Mouse (Mus musculus): ENCODE data around the gene Gclm. TPM values are rescaled to one million over a fixed set of nuclear protein-coding genes. Genes with fewer than 3 reads are reported as not detected.

Gclm gene
- polyA plus RNA-seq, 1 experiment from 2014 or later = 41.4 TPM

DNA sequence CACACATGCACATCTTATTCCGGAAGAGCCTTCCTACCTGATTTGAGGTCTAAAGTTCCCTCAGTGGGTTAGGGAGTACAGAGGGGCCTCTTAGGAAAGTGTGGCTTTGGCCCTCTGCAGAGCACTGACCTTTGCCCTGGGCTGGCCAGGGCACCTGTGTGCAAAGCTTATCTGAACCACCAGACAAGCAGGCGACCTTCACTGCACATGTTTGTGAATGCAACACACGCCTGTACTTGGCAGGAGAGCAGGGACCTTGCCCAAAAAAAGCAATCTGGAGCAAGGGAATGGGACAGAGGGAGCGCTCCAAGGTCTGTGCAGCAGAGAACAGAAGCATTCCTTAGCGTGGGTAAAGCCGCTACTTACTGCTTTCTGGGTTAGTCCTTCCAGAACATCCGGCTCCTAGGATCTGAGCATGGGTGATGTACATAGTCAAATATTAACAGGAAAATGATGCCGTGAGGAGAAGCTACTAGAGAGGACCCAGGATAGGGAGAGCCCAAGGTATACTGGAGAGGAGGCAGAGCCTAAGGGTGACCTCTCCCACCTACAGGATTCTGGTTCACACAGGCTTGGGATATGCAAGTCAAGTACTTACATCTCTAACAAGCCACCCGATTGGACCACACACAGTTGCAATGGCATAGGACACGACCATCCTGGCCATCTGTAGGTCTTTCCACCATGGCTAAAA is 67.7 kb downstream of the Gclm start:
- H3K36me3 ChIP-seq (ENCODE audit: control insufficient read depth, insufficient read depth, low read length) = no peaks in the 10 kb centered on the region
- peaks cover 6% of the 10 kb centered on the region; the same call in 1 of the 2 replicates for H3K4me1 ChIP-seq (ENCODE audit: control insufficient read depth, insufficient read depth, low read length)
- H3K9me3 ChIP-seq (replicated peaks; ENCODE audit: control insufficient read depth, low read length, poor library complexity, severe bottlenecking) = no peaks in the 10 kb centered on the region
- no peak overlapping the region for H3K4me2 ChIP-seq (ENCODE audit: low read length)
- H3K4me3 ChIP-seq (ENCODE audit: low read depth, low read length) = no peak overlapping the region
- no peak for ATAC-seq
- WGBS = 76% methylated on average over 10 of the region's 10 CpGs
- no peaks in the 10 kb centered on the region for H3K27me3 ChIP-seq (ENCODE audit: control insufficient read depth, insufficient read depth, low read depth, low read length)
- H3K27ac ChIP-seq (ENCODE audit: low read length) = no peak overlapping the region
- H3K9ac ChIP-seq (ENCODE audit: low read depth, low read length) = no peak overlapping the region

- Histone ChIP-seq H3K4me1 (ENCODE audit: control insufficient read depth, insufficient read depth, low read length) (peaks cover 6% of the 10 kb centered on the region; the same call in 1 of the 2 replicates), H3K27ac (ENCODE audit: low read length) (no peak overlapping the region), H3K4me3 (ENCODE audit: low read depth, low read length) (no peak overlapping the region), H3K4me2 (ENCODE audit: low read length) (no peak overlapping the region), H3K36me3 (ENCODE audit: control insufficient read depth, insufficient read depth, low read length) (no peaks in the 10 kb centered on the region), H3K9me3 (replicated peaks; ENCODE audit: control insufficient read depth, low read length, poor library complexity, severe bottlenecking) (no peaks in the 10 kb centered on the region), H3K27me3 (ENCODE audit: control insufficient read depth, insufficient read depth, low read depth, low read length) (no peaks in the 10 kb centered on the region), H3K9ac (ENCODE audit: low read depth, low read length) (no peak overlapping the region)
- WGBS = 46% methylated on average over 7 of the region's 7 CpGs
- no peak for ATAC-seq
Measured at GRCm38 (mm10) chr3:122313936-122314335, 68.6 kb downstream of the Gclm start.

- ATAC-seq = peak; percentile 28; the same call in 1 of the 2 replicates
- Histone ChIP-seq H3K27ac (ENCODE audit: low read length) (no peak overlapping the region), H3K4me2 (ENCODE audit: low read length) (peak overlapping the region; percentile 35), H3K9me3 (replicated peaks; ENCODE audit: control insufficient read depth, low read length, poor library complexity, severe bottlenecking) (no peaks in the 10 kb centered on the region), H3K4me1 (ENCODE audit: control insufficient read depth, insufficient read depth, low read length) (peaks cover 6% of the 10 kb centered on the region; the same call in 1 of the 2 replicates), H3K4me3 (ENCODE audit: low read depth, low read length) (no peak overlapping the region), H3K27me3 (ENCODE audit: control insufficient read depth, insufficient read depth, low read depth, low read length) (no peaks in the 10 kb centered on the region), H3K9ac (ENCODE audit: low read depth, low read length) (0 out of 2 replicates have a peak overlapping the region, but pooled peaks have one; percentile 25), H3K36me3 (ENCODE audit: control insufficient read depth, insufficient read depth, low read length) (no peaks in the 10 kb centered on the region)
- 12% methylated on average over 11 of the region's 11 CpGs for WGBS
Measured at GRCm38 (mm10) chr3:122316621-122317020, 71.3 kb downstream of the Gclm start.

DNA sequence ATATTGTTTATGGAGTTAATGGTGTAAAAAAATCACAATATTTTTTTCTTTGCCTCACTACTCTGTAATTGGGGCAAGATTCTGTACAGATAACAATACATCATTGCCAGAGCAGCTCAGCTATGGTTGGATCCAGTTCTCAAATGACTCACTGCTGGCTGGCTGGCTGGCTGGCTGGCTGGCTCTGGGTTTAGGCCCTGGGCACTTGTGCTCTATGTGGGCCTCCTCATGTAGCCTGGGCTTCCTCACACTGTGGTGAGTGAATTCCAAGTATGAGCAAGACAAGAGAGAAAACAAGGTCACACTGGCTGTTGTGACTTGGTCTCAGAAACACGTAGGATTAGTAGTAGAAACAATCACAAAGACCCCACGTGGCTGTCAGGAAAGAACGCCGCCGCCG is 72.0 kb downstream of the Gclm start:
- peaks cover 6% of the 10 kb centered on the region; the same call in 1 of the 2 replicates for H3K4me1 ChIP-seq (ENCODE audit: control insufficient read depth, insufficient read depth, low read length)
- 84% methylated on average over 6 of the region's 6 CpGs for WGBS
- H3K27me3 ChIP-seq (ENCODE audit: control insufficient read depth, insufficient read depth, low read depth, low read length) = no peaks in the 10 kb centered on the region
- no peak overlapping the region for H3K9ac ChIP-seq (ENCODE audit: low read depth, low read length)
- no peak for ATAC-seq
- H3K9me3 ChIP-seq (replicated peaks; ENCODE audit: control insufficient read depth, low read length, poor library complexity, severe bottlenecking) = no peaks in the 10 kb centered on the region
- no peak overlapping the region for H3K27ac ChIP-seq (ENCODE audit: low read length)
- H3K36me3 ChIP-seq (ENCODE audit: control insufficient read depth, insufficient read depth, low read length) = no peaks in the 10 kb centered on the region
- no peak overlapping the region for H3K4me2 ChIP-seq (ENCODE audit: low read length)
- no peak overlapping the region for H3K4me3 ChIP-seq (ENCODE audit: low read depth, low read length)

MicroRNA genes within 50 kb of the gene (microRNA counts, 519-probe panel; counts per million panel counts)
- microRNA mmu-miR-760 = 2,003 counts per million, percentile 48 among the panel's probes with 10 or more counts

Small RNA genes within 50 kb of the gene (microRNA-seq; reads per million reads assigned to microRNA genes)
- gene Gm22903 = not detected
- gene Mir760 = 521 reads per million, percentile 72 among the genes with 10 or more reads in this experiment

Other genes with a start within 250 kb of the Gclm start
- 0.93 and 1.7 TPM in 2 replicates for gene Abca4, start 201.1 kb upstream of the Gclm start, polyA plus RNA-seq (2015; fragmentation: Nextera tagmentation; extraction: Ambion mirVana)
- 42.6 and 48.3 TPM in 2 replicates for gene Dnttip2, start 28.8 kb downstream of the Gclm start, polyA plus RNA-seq (2015; fragmentation: Nextera tagmentation; extraction: Ambion mirVana)
- gene Bcar3, start 48.6 kb downstream of the Gclm start, polyA plus RNA-seq (2015; fragmentation: Nextera tagmentation; extraction: Ambion mirVana) = 7.5 and 7.6 TPM in 2 replicates